Mouse (Mus musculus): Measurements from ENCODE around the gene Senp2. TPM values are rescaled to one million over a fixed set of nuclear protein-coding genes. Genes with fewer than 3 reads are reported as not detected.
"Not testable (repeated sequence)": the region's sequence is repeated elsewhere in the genome, so short reads cannot be mapped to it uniquely, and the experiment has no call there.

Gene Senp2
- 10 to 100 TPM; 25.5 to 26.7 TPM for total RNA-seq (2021)

GRCm38 (mm10) chr16:22009099-22009584 is at the start of gene Senp2:
Gene Senp2, plus strand, starts transcription at chr16:22009484.
- DNase-seq: peak; percentile 100

- no peak for DNase-seq
These were observed 43.7 kb upstream of the Senp2 start for GRCm38 (mm10) chr16:21965576-21965975.

- no peak for DNase-seq
These were observed 39.4 kb upstream of the Senp2 start for GRCm38 (mm10) chr16:21969874-21970273.

GRCm38 (mm10) chr16:21970536-21970935 is 38.7 kb upstream of the Senp2 start:
- DNase-seq: no peak

GRCm38 (mm10) chr16:21971446-21971845 is 37.8 kb upstream of the Senp2 start:
- DNase-seq: no peak

- peak; percentile 17 for DNase-seq
These were observed 33.1 kb upstream of the Senp2 start for GRCm38 (mm10) chr16:21976203-21976602.

GRCm38 (mm10) chr16:21977347-21977746 is 31.9 kb upstream of the Senp2 start:
- DNase-seq: no peak

GRCm38 (mm10) chr16:21983146-21983545 is 26.1 kb upstream of the Senp2 start:
- no peak for DNase-seq

GRCm38 (mm10) chr16:21983581-21983980 is 25.7 kb upstream of the Senp2 start:
- DNase-seq: no peak

- no peak for DNase-seq
These were observed 25.2 kb upstream of the Senp2 start for GRCm38 (mm10) chr16:21984091-21984490.

- no peak for DNase-seq
These were observed 23.1 kb upstream of the Senp2 start for GRCm38 (mm10) chr16:21986191-21986590.

- no peak for DNase-seq
These were observed 21.3 kb upstream of the Senp2 start for GRCm38 (mm10) chr16:21987956-21988355.

GRCm38 (mm10) chr16:21990893-21991292 is 18.4 kb upstream of the Senp2 start:
- DNase-seq: not testable (repeated sequence)

GRCm38 (mm10) chr16:21991774-21992173 is 17.5 kb upstream of the Senp2 start:
- DNase-seq: no peak

GRCm38 (mm10) chr16:21995304-21995703 is 14.0 kb upstream of the Senp2 start, which contains the start of gene Liph:
Gene Liph, minus strand, starts transcription at chr16:21995663.
- peak; percentile 18 for DNase-seq

GRCm38 (mm10) chr16:21996402-21996801 is 12.9 kb upstream of the Senp2 start:
- DNase-seq: no peak

GRCm38 (mm10) chr16:21996881-21997641 is 12.2 kb upstream of the Senp2 start:
- no peak for DNase-seq

GRCm38 (mm10) chr16:21998061-21998460 is 11.2 kb upstream of the Senp2 start:
- no peak for DNase-seq

- DNase-seq: no peak
These were observed 9.2 kb upstream of the Senp2 start for GRCm38 (mm10) chr16:21999941-22000690.

- no peak for DNase-seq
These were observed 8.1 kb upstream of the Senp2 start for GRCm38 (mm10) chr16:22001172-22001571.

- no peak for DNase-seq
These were observed 7.7 kb upstream of the Senp2 start for GRCm38 (mm10) chr16:22001606-22002005.

- no peak for DNase-seq
These were observed 312 bp downstream of the Senp2 start for GRCm38 (mm10) chr16:22009596-22009995.

GRCm38 (mm10) chr16:22015569-22015968 is 6.3 kb downstream of the Senp2 start:
- DNase-seq: no peak

- peak; percentile 23 for DNase-seq
These were observed 12.8 kb downstream of the Senp2 start for GRCm38 (mm10) chr16:22022122-22022521.

Measured in heart, postnatal 4 days (tissue).